Mouse (Mus musculus) central nervous system, embryonic 11.5 days (tissue): Measurements from ENCODE around the gene Rpl11. TPM values are rescaled to one million over a fixed set of nuclear protein-coding genes. Genes with fewer than 3 reads are reported as not detected.

Experiments used
- polyA plus RNA-seq: library from polyadenylated mRNA; depleted of rRNA; stranded (reverse); fragments of >200 nt; gene quantifications from 2 replicates; pipeline ENCODE4 v1.2.3, GENCODE M21; 2012; rRNA removed

The Rpl11 gene
- polyA plus RNA-seq = 1,444 and 2,797 TPM in 2 replicates

DNA sequence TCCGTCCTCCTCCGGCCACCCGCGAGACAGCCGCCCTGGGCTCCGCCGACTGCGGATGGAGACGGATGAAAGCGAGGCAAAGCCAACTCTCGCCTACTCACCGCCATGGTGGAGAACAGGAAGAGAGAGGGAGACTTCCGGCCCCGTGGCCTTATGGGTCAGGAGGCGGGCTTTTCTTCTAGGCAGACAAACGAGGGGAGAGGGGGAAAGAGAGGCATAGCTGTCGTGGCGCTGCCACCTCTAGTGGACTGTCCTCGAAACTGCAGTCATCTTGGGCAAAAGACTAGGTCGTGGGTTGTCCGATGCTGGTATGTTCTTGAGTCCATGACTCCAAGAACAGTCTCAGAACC is at the start of gene Rpl11:
Gene Rpl11, minus strand, starts transcription at position 182 of the 350 bp plus-strand sequence.

DNA sequence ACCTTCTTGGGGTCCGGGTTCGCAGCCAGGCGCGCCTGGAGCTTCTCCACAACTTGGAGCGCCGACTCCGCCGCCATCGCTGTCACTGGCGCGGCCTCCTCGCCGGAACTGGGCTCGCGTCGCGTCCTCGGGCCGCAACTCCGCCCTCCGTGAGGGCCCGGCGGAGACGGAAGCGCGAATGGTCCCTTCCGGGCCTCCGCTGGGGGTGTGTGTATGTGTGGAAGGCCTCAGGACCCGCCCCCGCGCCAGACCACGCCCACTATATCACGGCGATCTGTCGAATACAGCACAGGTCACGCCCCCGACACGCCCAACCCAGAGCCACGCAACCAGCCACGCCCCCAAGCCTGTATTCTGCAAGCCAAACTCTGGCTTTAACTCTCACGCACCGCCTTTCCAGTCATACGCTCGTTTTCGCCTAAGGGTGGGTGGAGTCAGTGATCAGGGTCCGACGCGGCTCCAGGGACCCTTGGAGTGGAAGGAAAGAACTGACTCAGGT is 31.6 kb downstream of the Rpl11 start, which contains the start of gene Eloa:
Gene Eloa, minus strand, starts transcription at position 215 of the 499 bp plus-strand sequence.

DNA sequence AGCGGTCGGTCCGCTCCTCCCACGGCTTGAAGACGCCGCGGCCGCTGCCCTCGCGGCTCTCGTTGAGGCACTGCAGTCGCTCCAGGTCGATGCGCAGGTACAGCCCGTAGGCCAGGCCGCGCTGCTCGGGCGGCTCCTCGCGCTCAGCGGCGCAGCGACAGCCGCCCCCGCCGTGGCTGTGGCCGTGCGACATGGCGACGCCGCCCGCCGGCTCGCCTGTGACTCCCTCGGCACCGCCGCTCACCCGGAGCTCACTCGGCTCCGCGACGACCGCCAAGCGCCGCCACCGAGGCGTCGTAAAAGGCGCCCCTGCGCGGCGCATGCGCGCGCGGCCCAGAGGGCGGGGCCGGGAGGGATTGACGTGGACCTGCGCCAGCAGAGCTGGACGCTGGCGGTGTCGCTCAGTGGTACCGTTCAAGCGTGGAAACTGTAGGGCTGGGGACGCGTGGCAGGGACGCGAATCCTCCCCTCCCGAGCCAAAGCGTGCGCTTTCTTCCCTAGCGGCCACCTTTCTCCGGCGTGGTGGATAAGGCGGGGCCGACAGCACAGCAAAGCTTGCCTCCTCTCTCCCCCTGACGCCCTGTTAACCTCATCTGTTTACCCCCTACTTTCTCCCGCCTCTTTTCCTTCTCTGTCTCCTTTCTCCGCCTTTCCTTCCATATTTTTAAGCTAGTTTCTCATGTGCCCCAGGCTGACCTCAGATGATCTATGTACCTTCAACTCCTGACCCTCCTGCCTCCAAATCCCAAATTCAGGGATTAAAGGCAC is 66.1 kb downstream of the Rpl11 start, which contains the start of gene Pithd1:
Gene Pithd1, minus strand, starts transcription at position 322 of the 768 bp plus-strand sequence.

Other genes starting within 250 kb of the Rpl11 start
- 161 and 212 TPM in 2 replicates for gene Srsf10, start 197.7 kb downstream of the Rpl11 start, polyA plus RNA-seq
- gene Pnrc2, start 179.6 kb downstream of the Rpl11 start, polyA plus RNA-seq = 119 and 142 TPM in 2 replicates
- gene Cnr2, start 158.0 kb downstream of the Rpl11 start, polyA plus RNA-seq = 0.45 and 0.46 TPM in 2 replicates
- 31.6 and 41.2 TPM in 2 replicates for gene Fuca1, start 132.7 kb downstream of the Rpl11 start, polyA plus RNA-seq
- 45.1 and 46.8 TPM in 2 replicates for gene Hmgcl, start 107.0 kb downstream of the Rpl11 start, polyA plus RNA-seq
- 27.9 TPM in 2 replicates for gene Gale, start 89.7 kb downstream of the Rpl11 start, polyA plus RNA-seq
- 112 and 118 TPM in 2 replicates for gene Lypla2, start 80.8 kb downstream of the Rpl11 start, polyA plus RNA-seq
- gene Pithd1, start 66.2 kb downstream of the Rpl11 start, polyA plus RNA-seq = 40.5 and 50.9 TPM in 2 replicates
- 23.0 and 26.1 TPM in 2 replicates for gene Eloa, start 31.7 kb downstream of the Rpl11 start, polyA plus RNA-seq
- gene Id3, start 90.1 kb upstream of the Rpl11 start, polyA plus RNA-seq = 276 and 283 TPM in 2 replicates
- 9.7 and 10.9 TPM in 2 replicates for gene E2f2, start 119.0 kb upstream of the Rpl11 start, polyA plus RNA-seq
- 6.5 and 7.9 TPM in 2 replicates for gene Asap3, start 152.9 kb upstream of the Rpl11 start, polyA plus RNA-seq
- gene Tcea3, start 194.3 kb upstream of the Rpl11 start, polyA plus RNA-seq = 2.5 and 2.8 TPM in 2 replicates
- gene Zfp46, start 231.3 kb upstream of the Rpl11 start, polyA plus RNA-seq = 29.5 and 30.5 TPM in 2 replicates